Mouse (Mus musculus) B cell, adult 62 days (primary cell): ENCODE measurements around the gene Nrtn. TPM values are rescaled to one million over a fixed set of nuclear protein-coding genes. Genes with fewer than 3 reads are reported as not detected.

Experiments used
- total RNA-seq: library from RNA; stranded (reverse); gene quantifications from 4 replicates; pipeline ENCODE4 v1.2.4, GENCODE M21; 2023

The Nrtn gene
- not detected in 4 replicates for total RNA-seq

GRCm38 (mm10) chr17:56757416-56758123 lies at the start of gene Nrtn:
TSS of gene Nrtn (minus strand) at chr17:56757530.

GRCm38 (mm10) chr17:56769950-56770349 lies 12.6 kb upstream of the Nrtn start, which contains the start of gene Prr22:
TSS of gene Prr22 (plus strand) at chr17:56770250.

GRCm38 (mm10) chr17:56764474-56765354 lies 7.4 kb upstream of the Nrtn start, which contains the start of gene Dus3l:
TSS of gene Dus3l (plus strand) at chr17:56764757.

DNA sequence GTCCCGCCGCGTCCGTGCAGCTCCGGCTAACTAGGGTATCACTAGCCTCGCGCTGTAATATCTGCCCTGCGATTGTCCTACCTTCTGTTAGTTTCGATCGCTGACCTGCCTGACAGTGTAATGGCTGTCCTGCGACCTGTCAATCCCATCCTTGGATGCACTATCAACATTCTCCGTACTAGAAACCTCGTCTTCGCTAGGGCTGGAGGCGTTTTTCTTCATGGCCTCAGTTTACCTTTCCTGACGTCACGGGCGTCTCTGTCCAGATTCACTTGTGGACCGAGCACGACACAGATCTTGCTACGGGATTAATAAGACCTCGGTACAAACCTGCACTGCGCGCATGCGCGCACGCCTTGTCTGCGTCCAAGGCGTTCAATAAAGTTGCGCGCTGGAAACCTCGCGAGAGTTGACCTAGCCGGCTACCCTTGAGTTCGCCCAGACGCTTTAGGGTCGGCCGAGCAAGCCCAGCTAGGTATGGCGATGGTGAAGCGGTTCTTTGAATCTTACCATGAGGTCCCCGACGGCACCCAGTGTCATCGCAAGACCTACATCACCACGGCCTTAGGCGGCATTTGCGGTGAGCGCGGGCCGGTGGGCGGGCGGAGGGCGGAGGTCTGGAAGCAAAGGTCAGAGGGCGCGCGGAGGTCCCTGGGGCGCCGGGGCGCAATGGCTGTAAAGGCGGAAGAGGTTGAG lies 39.8 kb downstream of the Nrtn start, which contains the start of the genes Ndufa11 and Vmac:
TSS of gene Ndufa11 (plus strand) at position 405 of the 696 bp plus-strand sequence.
TSS of gene Vmac (minus strand) at position 660 of the 696 bp plus-strand sequence.

Other genes with a start within 250 kb of the Nrtn start
- gene Znrf4, start 245.1 kb downstream of the Nrtn start, total RNA-seq, result not detected in 4 replicates
- gene Gm20219, start 203.1 kb downstream of the Nrtn start, total RNA-seq, result 10.2 to 15.3 TPM (median 11.5 TPM) in 4 replicates
- 580 to 621 TPM (median 606 TPM) in 4 replicates for gene Safb2, start 172.9 kb downstream of the Nrtn start, total RNA-seq
- 300 to 341 TPM (median 315 TPM) in 4 replicates for gene Safb, start 172.7 kb downstream of the Nrtn start, total RNA-seq
- 82.1 to 105 TPM (median 84.1 TPM) in 4 replicates for gene 2410015M20Rik, start 147.8 kb downstream of the Nrtn start, total RNA-seq
- 1,445 to 1,606 TPM (median 1,506 TPM) in 4 replicates for gene Rpl36, start 144.1 kb downstream of the Nrtn start, total RNA-seq
- gene Lonp1, start 130.6 kb downstream of the Nrtn start, total RNA-seq, result 58.1 to 63.6 TPM (median 61.4 TPM) in 4 replicates
- gene Catsperd, start 129.4 kb downstream of the Nrtn start, total RNA-seq, result not detected in 4 replicates
- 98.8 to 117 TPM (median 102 TPM) in 4 replicates for gene Ranbp3, start 84.2 kb downstream of the Nrtn start, total RNA-seq
- gene Ndufa11, start 39.8 kb downstream of the Nrtn start, total RNA-seq, result 41.0 to 65.0 TPM (median 54.5 TPM) in 4 replicates
- 12.0 to 16.4 TPM (median 13.5 TPM) in 4 replicates for gene Vmac, start 39.5 kb downstream of the Nrtn start, total RNA-seq
- 73.7 to 85.2 TPM (median 78.0 TPM) in 4 replicates for gene Dus3l, start 7.2 kb upstream of the Nrtn start, total RNA-seq
- gene Prr22, start 12.7 kb upstream of the Nrtn start, total RNA-seq, result 1.0 to 1.9 TPM (median 1.1 TPM) in 4 replicates
- gene Rfx2, start 73.5 kb upstream of the Nrtn start, total RNA-seq, result 10.1 to 14.5 TPM (median 11.7 TPM) in 4 replicates
- gene Acsbg2, start 116.9 kb upstream of the Nrtn start, total RNA-seq, result not detected in 4 replicates
- 0.20 TPM in 1 of 4 replicates, not detected in the others for gene 1700061G19Rik, start 117.9 kb upstream of the Nrtn start, total RNA-seq
- 35.6 to 40.7 TPM (median 38.2 TPM) in 4 replicates for gene Mllt1, start 177.9 kb upstream of the Nrtn start, total RNA-seq
- gene Acer1, start 224.6 kb upstream of the Nrtn start, total RNA-seq, result not detected in 4 replicates
- 24.2 to 35.2 TPM (median 28.4 TPM) in 4 replicates for gene Clpp, start 232.8 kb upstream of the Nrtn start, total RNA-seq
- gene Alkbh7, start 239.8 kb upstream of the Nrtn start, total RNA-seq, result 10.0 to 14.6 TPM (median 12.5 TPM) in 4 replicates
- not detected in 4 replicates for gene Pspn, start 242.5 kb upstream of the Nrtn start, total RNA-seq